Mouse (Mus musculus) embryonic facial prominence, embryonic 13.5 days (tissue): ENCODE measurements around the gene Bub1b. TPM values are rescaled to one million over a fixed set of nuclear protein-coding genes. Genes with fewer than 3 reads are reported as not detected.

ENCODE experiments used
- ATAC-seq: fragments of 200-750 bp; cut with Nextera tagmentation; 2 replicates; pipeline ENCODE4 v1.8.0; 2017; ENCODE audit warnings: low read depth; ENCODE audit not compliant: insufficient number of reproducible peaks, insufficient read depth, low FRiP score, low TSS enrichment
- H3K27ac ChIP-seq: fragments of 300-500 bp; sonication (generic); 2 replicates; pipeline ENCODE4 v1.5.1; 2015; ENCODE audit warnings: moderate library complexity, mild to moderate bottlenecking, inconsistent platforms
- H3K27me3 ChIP-seq: fragments of 300-500 bp; sonication (generic); 2 replicates; pipeline ENCODE4 v1.6.1; 2015; ENCODE audit warnings: mild to moderate bottlenecking, inconsistent platforms
- H3K36me3 ChIP-seq: fragments of 300-500 bp; sonication (generic); 2 replicates; pipeline ENCODE4 v1.6.1; 2015; ENCODE audit warnings: mild to moderate bottlenecking, inconsistent platforms
- H3K4me1 ChIP-seq: fragments of 300-500 bp; sonication (generic); 2 replicates; pipeline ENCODE4 v1.6.1; 2015; ENCODE audit warnings: inconsistent platforms
- H3K4me2 ChIP-seq: fragments of 300-500 bp; sonication (generic); 2 replicates; pipeline ENCODE4 v1.6.1; 2015; ENCODE audit warnings: moderate library complexity, mild to moderate bottlenecking, inconsistent platforms
- H3K4me3 ChIP-seq: fragments of 300-500 bp; sonication (generic); 2 replicates; pipeline ENCODE4 v1.5.1; 2015; ENCODE audit warnings: mild to moderate bottlenecking, inconsistent platforms
- H3K9ac ChIP-seq: fragments of 300-500 bp; sonication (generic); 2 replicates; pipeline ENCODE4 v1.6.1; 2015; ENCODE audit warnings: mild to moderate bottlenecking, inconsistent platforms
- H3K9me3 ChIP-seq: fragments of 300-500 bp; sonication (generic); 2 replicates; pipeline ENCODE4 v1.6.1; 2016; ENCODE audit warnings: inconsistent platforms
- WGBS: fragments of 180-500 bp; shearing (Covaris S2); methylation state at CpG from one replicate; pipeline ENCODE4 v1.1.7; 2015; ENCODE audit warnings: mixed read lengths; 5-methylcytosine and 5-hydroxymethylcytosine counted together
- polyA plus RNA-seq: library from polyadenylated mRNA; unstranded; fragments of >200 nt; fragmentation: Nextera tagmentation; extraction: Ambion mirVana; gene quantifications from 2 replicates; pipeline ENCODE4 v1.2.1, GENCODE M21; 2015

The Bub1b gene
- polyA plus RNA-seq, 1 experiment from 2014 or later: 79.2 TPM

DNA sequence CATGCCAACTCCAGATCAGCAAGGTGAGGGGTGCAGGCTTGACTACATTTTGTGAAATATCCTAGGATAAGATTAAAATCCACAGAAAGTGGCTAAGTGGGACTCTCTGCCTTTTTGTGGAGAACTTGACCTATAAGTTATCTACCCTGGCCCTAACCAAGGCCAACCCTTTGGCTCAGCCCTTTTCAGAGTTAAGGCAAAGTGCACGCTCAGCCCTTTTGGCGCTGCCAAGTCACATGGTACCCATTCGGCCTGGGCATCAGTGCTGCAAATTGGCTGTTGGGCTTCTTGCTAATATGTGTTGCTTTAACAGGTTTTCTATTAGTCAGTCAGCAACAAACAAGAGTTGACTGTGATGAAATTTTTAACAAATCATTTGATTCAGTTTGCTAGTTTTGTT lies 89.8 kb downstream of the Bub1b start:
- H3K4me1 ChIP-seq: no peaks in the 10 kb centered on the region
- H3K4me2 ChIP-seq: no peak overlapping the region
- peaks cover 10% of the 10 kb centered on the region; the same call in 1 of the 2 replicates for H3K27me3 ChIP-seq
- no peak overlapping the region for H3K27ac ChIP-seq
- H3K9me3 ChIP-seq: no peaks in the 10 kb centered on the region
- H3K9ac ChIP-seq: no peak overlapping the region
- H3K4me3 ChIP-seq: no peak overlapping the region
- no peak for ATAC-seq
- WGBS: 88% methylated on average over 3 of the region's 3 CpGs
- no peaks in the 10 kb centered on the region for H3K36me3 ChIP-seq

- Histone ChIP-seq H3K9ac (no peak overlapping the region), H3K27me3 (peaks cover 18% of the 10 kb centered on the region), H3K27ac (no peak overlapping the region), H3K9me3 (no peaks in the 10 kb centered on the region), H3K4me3 (no peak overlapping the region), H3K4me1 (no peaks in the 10 kb centered on the region), H3K4me2 (no peak overlapping the region), H3K36me3 (no peaks in the 10 kb centered on the region)
- WGBS: 82% methylated on average over 10 of the region's 10 CpGs
- peak; percentile 28; the same call in 1 of the 2 replicates for ATAC-seq
Measured at GRCm38 (mm10) chr2:118689875-118690274, 91.9 kb downstream of the Bub1b start.

Other genes with a start within 250 kb of the Bub1b start
- 0.34 and 0.39 TPM in 2 replicates for gene Gpr176, start 224.8 kb upstream of the Bub1b start, polyA plus RNA-seq
- gene Eif2ak4, start 209.6 kb upstream of the Bub1b start, polyA plus RNA-seq: 11.0 and 11.2 TPM in 2 replicates
- gene Srp14, start 118.5 kb upstream of the Bub1b start, polyA plus RNA-seq: 275 TPM in 2 replicates
- gene Bmf, start 48.5 kb upstream of the Bub1b start, polyA plus RNA-seq: 4.1 and 4.3 TPM in 2 replicates
- gene Pak6, start 65.1 kb downstream of the Bub1b start, polyA plus RNA-seq: 2.2 and 2.7 TPM in 2 replicates
- gene Ankrd63, start 105.8 kb downstream of the Bub1b start, polyA plus RNA-seq: 0.07 TPM in 1 of 2 replicates, not detected in the other
- 0.47 and 0.55 TPM in 2 replicates for gene Plcb2, start 130.2 kb downstream of the Bub1b start, polyA plus RNA-seq
- gene Inafm2, start 147.5 kb downstream of the Bub1b start, polyA plus RNA-seq: 12.7 and 13.1 TPM in 2 replicates
- gene Ccdc9b, start 164.4 kb downstream of the Bub1b start, polyA plus RNA-seq: 0.83 and 0.91 TPM in 2 replicates
- gene Phgr1, start 174.6 kb downstream of the Bub1b start, polyA plus RNA-seq: 2.0 TPM in 1 of 2 replicates, not detected in the other
- 0.34 and 0.51 TPM in 2 replicates for gene Disp2, start 181.5 kb downstream of the Bub1b start, polyA plus RNA-seq
- 99.6 and 115 TPM in 2 replicates for gene Knstrn, start 215.8 kb downstream of the Bub1b start, polyA plus RNA-seq